ENCODE assay signal across 20 mouse cellular contexts in the genomic region with DNA sequence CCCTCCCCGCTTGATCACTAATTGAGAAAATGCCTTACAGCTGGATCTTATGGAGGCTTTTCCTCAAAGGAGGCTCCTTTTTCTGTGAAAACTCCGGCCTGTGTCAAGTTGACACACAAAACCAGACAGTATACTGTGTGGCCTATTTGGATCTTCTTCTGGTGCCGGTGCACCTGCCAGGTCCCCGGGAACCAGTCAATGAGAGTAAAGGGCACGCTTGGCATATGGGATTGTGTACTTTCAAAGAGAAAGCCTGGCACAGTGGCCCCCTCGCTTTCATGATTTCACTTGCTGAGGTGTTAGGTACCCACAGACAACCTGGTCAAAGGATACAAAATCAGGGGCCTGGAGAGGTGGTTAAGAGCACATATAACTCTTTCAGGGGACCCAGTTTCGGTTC.
DNase-seq lines count a peak whose midpoint lies in the region; ATAC-seq and TF ChIP-seq lines count a peak whose summit lies in the region.
"Had no signal": no experiment of that assay in that cellular context is flagged by ENCODE, and none has a peak within 500 bp of the region (broad histone marks: within the 10 kb centered on the region; RNA-seq: fewer than 3 reads in every experiment).

No protein-coding gene starts in this region.

- TF ChIP-seq POLR2A in cerebellum, adult 2 months (IDR thresholded peaks at IDR 0.05; ENCODE audit: borderline replicate concordance, insufficient read depth, low read length): no peak

- H3K36me3 ChIP-seq in forebrain, embryonic 15.5 days: no peaks in the 10 kb centered on the region
- H3K36me3 ChIP-seq in forebrain, embryonic 11.5 days (ENCODE audit: control insufficient read depth, insufficient read depth, low read length): no peaks in the 10 kb centered on the region
- H3K36me3 ChIP-seq in limb, embryonic 10.5 days: no peaks in the 10 kb centered on the region
- H3K36me3 ChIP-seq: forebrain, embryonic 10.5 days; heart, embryonic 10.5 days; heart, embryonic 13.5 days; hindbrain, embryonic 12.5 days; hindbrain, embryonic 15.5 days had no signal

- no peak overlapping the region for H3K4me2 ChIP-seq in forebrain, embryonic 15.5 days (replicated peaks)
- H3K4me2 ChIP-seq in forebrain, embryonic 11.5 days (ENCODE audit: low read depth, low read length, severe bottlenecking): no peak overlapping the region
- H3K4me2 ChIP-seq: heart, embryonic 13.5 days; hindbrain, embryonic 12.5 days; hindbrain, embryonic 15.5 days had no signal

- no peak overlapping the region for H3K4me3 ChIP-seq in cerebellum, adult 2 months (replicated peaks; ENCODE audit: insufficient read depth, low read depth, low read length)
- H3K4me3 ChIP-seq in forebrain, embryonic 15.5 days: no peak overlapping the region
- H3K4me3 ChIP-seq in forebrain, embryonic 11.5 days (ENCODE audit: low read depth, low read length): no peak overlapping the region
- no peak overlapping the region for H3K4me3 ChIP-seq in limb, embryonic 10.5 days
- H3K4me3 ChIP-seq: forebrain, embryonic 10.5 days; heart, adult 2 months; heart, embryonic 10.5 days; heart, embryonic 13.5 days; hindbrain, embryonic 12.5 days; hindbrain, embryonic 15.5 days had no signal

- H3K27ac ChIP-seq in cerebellum, adult 2 months (ENCODE audit: insufficient read depth, low read length): peak overlapping the region; percentile 39
- H3K27ac ChIP-seq in forebrain, embryonic 15.5 days (replicated peaks): peak overlapping the region; percentile 87; the same call in 1 of the 2 replicates
- H3K27ac ChIP-seq in forebrain, embryonic 11.5 days (ENCODE audit: low read depth, low read length): no peak overlapping the region
- no peak overlapping the region for H3K27ac ChIP-seq in limb, embryonic 10.5 days
- H3K27ac ChIP-seq: forebrain, embryonic 10.5 days; heart, adult 2 months; heart, embryonic 10.5 days; heart, embryonic 13.5 days; hindbrain, embryonic 12.5 days; hindbrain, embryonic 15.5 days had no signal

- peaks cover 42% of the 10 kb centered on the region for H3K4me1 ChIP-seq in cerebellum, adult 2 months (ENCODE audit: control insufficient read depth, insufficient read depth, low read length)
- peaks cover 22% of the 10 kb centered on the region for H3K4me1 ChIP-seq in forebrain, embryonic 15.5 days
- 0 out of 2 replicates have a peak, but pooled peaks cover 4% of the 10 kb centered on the region for H3K4me1 ChIP-seq in forebrain, embryonic 11.5 days (replicated peaks; ENCODE audit: control insufficient read depth, insufficient read depth, low read length)
- peaks cover 7% of the 10 kb centered on the region; the same call in 1 of the 2 replicates for H3K4me1 ChIP-seq in limb, embryonic 10.5 days

- peak; percentile 57 to 74 for DNase-seq in cerebellum, adult 2 months
- DNase-seq in cerebellum, postnatal 10 days: no peak
- no peak for DNase-seq in forebrain, embryonic 11.5 days (ENCODE audit: low spot score)
- peak; percentile 56 for DNase-seq in brain, adult 2 months (ENCODE audit: low read depth, low spot score)
- DNase-seq in limb, embryonic 10.5 days (ENCODE audit: low spot score): no peak
- DNase-seq: adrenal gland, adult 2 months; adrenal gland, postnatal 14 days; gastrocnemius, postnatal 25 days; heart, adult 2 months; heart, postnatal 14 days; kidney, adult 2 months had no signal

- WGBS in cerebellum, adult 2 months: 51% methylated on average over 7 of the region's 7 CpGs
- WGBS in forebrain, embryonic 15.5 days: 93% methylated on average over 7 of the region's 7 CpGs
- WGBS in forebrain, embryonic 11.5 days: 89% methylated on average over 7 of the region's 7 CpGs
- WGBS in limb, embryonic 10.5 days: 90% methylated on average over 7 of the region's 7 CpGs

- H3K27me3 ChIP-seq in cerebellum, adult 2 months (ENCODE audit: control insufficient read depth, insufficient read depth, low read length): no peaks in the 10 kb centered on the region
- no peaks in the 10 kb centered on the region for H3K27me3 ChIP-seq in forebrain, embryonic 15.5 days
- no peaks in the 10 kb centered on the region for H3K27me3 ChIP-seq in forebrain, embryonic 11.5 days (ENCODE audit: control insufficient read depth, insufficient read depth, low read length)
- H3K27me3 ChIP-seq in limb, embryonic 10.5 days (ENCODE audit: low read depth, poor library complexity, severe bottlenecking): peaks cover 37% of the 10 kb centered on the region

- no peaks in the 10 kb centered on the region for H3K9me3 ChIP-seq in forebrain, embryonic 15.5 days
- H3K9me3 ChIP-seq in forebrain, embryonic 11.5 days (ENCODE audit: control insufficient read depth, low read length): no peaks in the 10 kb centered on the region
- H3K9me3 ChIP-seq in limb, embryonic 10.5 days (replicated peaks): no peaks in the 10 kb centered on the region
- H3K9me3 ChIP-seq: forebrain, embryonic 10.5 days; heart, embryonic 10.5 days; heart, embryonic 13.5 days; hindbrain, embryonic 12.5 days; hindbrain, embryonic 15.5 days had no signal

- TF ChIP-seq CTCF in cerebellum, adult 2 months (IDR thresholded peaks at IDR 0.05; ENCODE audit: borderline replicate concordance, insufficient read depth, low read depth, low read length): no peak

- no peak for ATAC-seq in forebrain, embryonic 15.5 days (replicated peaks)
- ATAC-seq in forebrain, embryonic 11.5 days (replicated peaks; ENCODE audit: low FRiP score): no peak
- ATAC-seq: CD4-positive, CD25-positive, alpha-beta regulatory T cell, adult 4 months; forebrain, embryonic 14.5 days; intestine, postnatal 0 days had no signal

- no peak overlapping the region for H3K9ac ChIP-seq in forebrain, embryonic 15.5 days (replicated peaks)
- H3K9ac ChIP-seq in forebrain, embryonic 11.5 days (ENCODE audit: low read length): no peak overlapping the region
- H3K9ac ChIP-seq: heart, embryonic 13.5 days; hindbrain, embryonic 12.5 days; hindbrain, embryonic 15.5 days had no signal

Comparison
In these comparisons a context has a peak if more than half of its experiments do, and no peak if none do; other contexts are left out.
1. DNase-seq: peak in cerebellum, adult 2 months (2 of 2) and brain, adult 2 months (single experiment); none in cerebellum, postnatal 10 days (0 of 2), forebrain, embryonic 11.5 days (single experiment) and limb, embryonic 10.5 days (single experiment).
2. H3K27ac ChIP-seq: peak in cerebellum, adult 2 months (single experiment) and forebrain, embryonic 15.5 days (single experiment); none in forebrain, embryonic 11.5 days (single experiment) and limb, embryonic 10.5 days (single experiment).